Mouse (Mus musculus) CD4-positive, CD25-positive, alpha-beta regulatory T cell, adult 2 months (primary cell): ENCODE measurements around the gene Tbc1d1.

Experiments
- DNase-seq: peaks from one replicate; pipeline ENCODE4 v3.0.0-alpha.2; 2012; ENCODE audit warnings: low read depth, low spot score

Gene Tbc1d1

GRCm38 (mm10) chr5:64160705-64161391 is 4.7 kb downstream of the Tbc1d1 start:
- peak; percentile 82 for DNase-seq

GRCm38 (mm10) chr5:64161917-64162316 is 5.8 kb downstream of the Tbc1d1 start:
- DNase-seq = no peak

GRCm38 (mm10) chr5:64162582-64162981 is 6.5 kb downstream of the Tbc1d1 start:
- DNase-seq = no peak

- no peak for DNase-seq
Observed at GRCm38 (mm10) chr5:64164414-64164813, 8.3 kb downstream of the Tbc1d1 start.

GRCm38 (mm10) chr5:64165826-64166225 is 9.7 kb downstream of the Tbc1d1 start:
- no peak for DNase-seq

- DNase-seq = no peak
Observed at GRCm38 (mm10) chr5:64168990-64169540, 13.0 kb downstream of the Tbc1d1 start.

- DNase-seq = no peak
Observed at GRCm38 (mm10) chr5:64172884-64173283, 16.8 kb downstream of the Tbc1d1 start.

GRCm38 (mm10) chr5:64173302-64173701 is 17.2 kb downstream of the Tbc1d1 start:
- no peak for DNase-seq

- DNase-seq = no peak
Observed at GRCm38 (mm10) chr5:64174429-64174935, 18.4 kb downstream of the Tbc1d1 start.

GRCm38 (mm10) chr5:64180548-64180947 is 24.4 kb downstream of the Tbc1d1 start:
- DNase-seq = no peak

- DNase-seq = no peak
Observed at GRCm38 (mm10) chr5:64183712-64184111, 27.6 kb downstream of the Tbc1d1 start.

GRCm38 (mm10) chr5:64185257-64185656 is 29.2 kb downstream of the Tbc1d1 start:
- no peak for DNase-seq

- no peak for DNase-seq
Observed at GRCm38 (mm10) chr5:64186566-64186965, 30.5 kb downstream of the Tbc1d1 start.

- DNase-seq = no peak
Observed at GRCm38 (mm10) chr5:64188083-64188648, 32.1 kb downstream of the Tbc1d1 start.

- no peak for DNase-seq
Observed at GRCm38 (mm10) chr5:64190892-64191291, 34.8 kb downstream of the Tbc1d1 start.

- no peak for DNase-seq
Observed at GRCm38 (mm10) chr5:64193353-64193752, 37.2 kb downstream of the Tbc1d1 start.

GRCm38 (mm10) chr5:64196250-64196865 is 40.3 kb downstream of the Tbc1d1 start:
- no peak for DNase-seq

- DNase-seq = no peak
Observed at GRCm38 (mm10) chr5:64196866-64197321, 40.8 kb downstream of the Tbc1d1 start.

GRCm38 (mm10) chr5:64198624-64199023 is 42.5 kb downstream of the Tbc1d1 start:
- DNase-seq = no peak

GRCm38 (mm10) chr5:64201071-64201470 is 45.0 kb downstream of the Tbc1d1 start:
- no peak for DNase-seq

- peak; percentile 70 for DNase-seq
Observed at GRCm38 (mm10) chr5:64202306-64202705, 46.2 kb downstream of the Tbc1d1 start.

- no peak for DNase-seq
Observed at GRCm38 (mm10) chr5:64205610-64206009, 49.5 kb downstream of the Tbc1d1 start.
